Mouse (Mus musculus) cerebellum, adult 18-20 months (tissue): ENCODE measurements around the gene Cox8b.
A peak's percentile ranks its signal among the peaks of the same experiment; 100 is the strongest.
"Not testable (repeated sequence)": the region's sequence is repeated elsewhere in the genome, so short reads cannot be mapped to it uniquely, and the experiment has no call there.

Experiments used
- DNase-seq, 2 experiments: peaks; one replicate each; pipeline ENCODE4 v3.0.0; 2021

The Cox8b gene

GRCm38 (mm10) chr7:140912846-140913482 lies 12.7 kb upstream of the Cox8b start:
- DNase-seq: no peak

GRCm38 (mm10) chr7:140912293-140912692 lies 12.0 kb upstream of the Cox8b start:
- no peak for DNase-seq

- DNase-seq: peak; percentile 69 to 78
Observed at GRCm38 (mm10) chr7:140908634-140909107, 8.4 kb upstream of the Cox8b start.

- no peak for DNase-seq
Observed at GRCm38 (mm10) chr7:140908181-140908580, 7.9 kb upstream of the Cox8b start.

- no peak for DNase-seq
Observed at GRCm38 (mm10) chr7:140907697-140908096, 7.5 kb upstream of the Cox8b start.

DNA sequence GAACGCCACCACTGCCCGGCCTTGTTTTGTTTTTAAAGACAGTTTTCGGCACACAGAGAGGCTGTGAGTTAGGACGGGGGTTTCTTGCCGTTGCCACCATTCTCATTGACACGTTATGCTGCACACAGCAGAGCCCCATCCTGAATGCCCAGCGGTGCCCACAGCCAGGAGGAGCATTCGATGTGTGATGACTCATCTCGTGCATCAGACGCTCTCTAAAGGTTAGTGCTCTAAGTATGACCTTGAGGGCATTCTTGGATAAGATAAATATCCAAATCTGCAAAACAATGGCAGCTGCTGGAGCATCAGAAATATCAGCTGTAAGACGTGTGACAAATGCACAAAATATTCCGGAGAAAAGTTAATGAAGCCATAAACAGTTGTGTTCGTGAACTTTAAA lies 6.9 kb upstream of the Cox8b start:
- no peak for DNase-seq

DNA sequence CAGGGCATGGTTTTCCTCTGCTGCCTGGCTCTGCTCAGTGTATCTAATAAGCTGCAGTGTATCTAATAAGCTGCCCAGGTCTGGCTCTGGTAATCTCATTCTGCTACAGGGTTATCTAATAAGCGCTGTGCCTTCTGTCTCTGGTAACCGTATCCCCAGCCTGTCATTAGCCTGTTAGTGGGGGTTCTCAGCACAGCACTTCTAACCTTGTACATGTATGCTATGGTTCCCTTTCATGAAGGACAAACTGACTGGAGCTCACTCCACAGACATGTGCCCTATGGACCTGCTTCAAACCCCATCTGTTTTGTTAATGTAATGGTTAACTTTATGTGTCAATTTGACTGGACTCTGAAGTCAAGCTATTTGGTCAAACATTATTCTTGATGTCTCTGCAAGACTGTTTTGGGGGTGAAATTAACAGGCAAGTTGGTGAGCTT lies 5.4 kb upstream of the Cox8b start:
- DNase-seq: no peak

GRCm38 (mm10) chr7:140903212-140903611 lies 3.0 kb upstream of the Cox8b start:
- peak; percentile 67 to 83 for DNase-seq

DNA sequence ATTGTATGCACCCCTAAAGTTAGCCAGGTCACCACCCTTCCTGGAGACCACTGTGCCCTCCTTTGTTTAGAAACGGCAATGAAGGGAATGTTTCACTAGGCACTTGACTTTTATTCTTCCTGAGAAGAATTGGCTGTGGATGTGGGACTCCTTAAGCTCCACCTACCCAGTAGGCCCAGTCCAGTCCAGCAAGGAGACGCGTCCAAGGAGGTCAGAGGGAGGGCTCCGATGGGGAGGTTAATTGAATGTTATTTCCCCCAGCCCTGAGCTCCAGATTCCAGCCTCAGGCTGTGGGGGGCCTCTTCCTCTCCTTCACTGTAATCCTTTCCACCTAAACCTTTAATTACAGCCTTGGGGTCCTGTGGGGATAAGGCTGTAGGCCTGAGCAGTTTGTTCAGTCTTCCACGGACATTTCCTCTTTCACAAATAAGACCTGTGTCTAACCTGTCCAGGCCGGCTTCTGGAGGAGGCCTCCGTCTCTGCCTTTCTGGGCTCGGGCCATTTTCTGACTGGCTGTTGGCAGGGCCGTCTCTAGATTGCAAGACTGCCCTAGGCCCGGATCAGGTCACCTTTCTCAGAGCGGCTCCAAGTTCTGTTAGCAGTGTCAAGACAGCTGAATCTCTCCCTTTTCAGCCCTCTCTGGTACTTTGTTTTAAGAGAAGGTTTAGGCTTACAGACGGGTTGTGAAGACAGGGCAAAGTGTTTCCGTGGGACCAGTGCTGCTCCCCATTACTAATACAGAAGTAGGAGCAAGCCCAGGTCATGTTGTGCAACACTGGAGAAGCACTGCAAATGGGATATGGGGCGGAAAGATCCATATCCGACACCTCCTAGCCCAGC lies 2.0 kb upstream of the Cox8b start:
- DNase-seq: no peak

GRCm38 (mm10) chr7:140899121-140899520 lies 1.1 kb downstream of the Cox8b start:
- no peak for DNase-seq

DNA sequence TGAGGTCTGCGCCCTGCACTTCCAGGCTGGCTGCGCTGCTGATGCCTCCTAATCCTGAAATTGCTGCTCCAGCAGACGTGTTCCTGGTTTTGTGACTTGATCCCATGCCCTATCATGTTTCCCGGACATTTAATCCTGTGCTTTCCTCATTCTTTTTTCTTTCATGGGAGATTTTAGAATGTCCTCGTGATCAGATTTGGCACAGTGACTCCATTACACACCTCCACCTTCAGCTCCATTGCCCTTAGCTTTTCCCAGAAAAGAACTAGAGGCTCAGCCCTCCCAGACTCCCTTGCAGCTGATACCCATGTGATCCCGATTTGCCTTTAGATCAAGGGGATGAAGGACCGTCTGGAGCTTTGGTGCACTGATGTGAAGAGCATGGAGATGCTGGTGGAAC lies 2.4 kb downstream of the Cox8b start:
- no peak for DNase-seq

DNA sequence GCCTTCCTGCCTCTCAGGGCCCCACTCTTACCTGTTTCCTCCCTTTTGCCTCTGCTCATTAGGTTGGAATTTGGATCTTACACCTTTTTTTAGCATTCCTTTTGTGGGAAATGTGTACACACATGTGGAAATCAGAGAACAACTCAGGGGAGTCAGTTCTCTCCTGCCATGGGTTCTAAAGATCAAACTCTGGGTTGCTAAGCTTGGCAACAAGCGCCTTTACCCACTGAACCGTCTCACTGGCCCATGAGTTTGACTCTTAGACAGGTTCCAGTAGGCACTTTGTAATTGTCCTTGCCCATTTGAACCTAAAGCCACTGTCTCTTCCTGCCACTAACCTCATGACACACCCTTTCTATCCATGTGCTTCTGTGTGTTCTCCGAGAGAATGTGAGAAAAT lies 5.6 kb downstream of the Cox8b start:
- no peak for DNase-seq

DNA sequence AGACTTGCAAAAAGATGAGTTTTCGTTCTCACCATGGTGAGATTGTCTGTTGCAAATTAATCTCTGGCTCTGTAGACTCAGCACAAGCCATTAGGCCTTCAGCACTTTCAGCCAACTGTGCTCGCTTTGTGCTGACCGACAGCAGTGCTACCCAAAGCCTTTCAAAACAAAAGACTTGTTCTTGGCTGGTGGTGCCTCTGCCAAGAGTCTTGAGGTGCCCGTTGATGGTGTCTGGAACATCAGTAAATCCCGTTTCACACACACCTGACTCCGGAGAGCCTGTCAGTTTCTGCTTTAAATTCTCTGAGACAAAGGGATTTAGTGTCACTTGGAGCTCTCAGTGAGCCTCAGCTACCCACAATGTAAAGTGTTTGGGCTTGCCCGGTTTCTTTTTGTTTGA lies 6.2 kb downstream of the Cox8b start:
- no peak for DNase-seq

DNA sequence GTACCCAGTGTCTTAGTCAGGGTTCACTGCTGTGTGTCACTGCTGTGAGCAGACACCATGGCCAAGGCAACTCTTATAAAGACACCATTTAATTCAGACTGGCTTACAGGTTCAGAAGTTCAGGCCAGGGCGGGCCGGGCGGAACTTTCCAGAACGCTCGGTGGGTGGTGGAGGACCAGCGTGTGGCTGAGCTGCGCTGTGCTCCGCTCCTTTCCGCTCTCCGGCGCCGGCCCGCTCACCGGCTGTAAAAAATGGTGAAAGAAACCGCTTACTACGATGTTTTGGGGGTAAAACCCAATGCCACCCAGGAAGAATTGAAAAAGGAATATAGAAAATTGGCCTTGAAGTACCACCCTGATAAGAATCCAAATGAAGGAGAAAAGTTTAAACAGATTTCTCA lies 9.6 kb downstream of the Cox8b start:
- not testable (repeated sequence) for DNase-seq

GRCm38 (mm10) chr7:140882469-140882803 lies 17.8 kb downstream of the Cox8b start:
- no peak for DNase-seq

DNA sequence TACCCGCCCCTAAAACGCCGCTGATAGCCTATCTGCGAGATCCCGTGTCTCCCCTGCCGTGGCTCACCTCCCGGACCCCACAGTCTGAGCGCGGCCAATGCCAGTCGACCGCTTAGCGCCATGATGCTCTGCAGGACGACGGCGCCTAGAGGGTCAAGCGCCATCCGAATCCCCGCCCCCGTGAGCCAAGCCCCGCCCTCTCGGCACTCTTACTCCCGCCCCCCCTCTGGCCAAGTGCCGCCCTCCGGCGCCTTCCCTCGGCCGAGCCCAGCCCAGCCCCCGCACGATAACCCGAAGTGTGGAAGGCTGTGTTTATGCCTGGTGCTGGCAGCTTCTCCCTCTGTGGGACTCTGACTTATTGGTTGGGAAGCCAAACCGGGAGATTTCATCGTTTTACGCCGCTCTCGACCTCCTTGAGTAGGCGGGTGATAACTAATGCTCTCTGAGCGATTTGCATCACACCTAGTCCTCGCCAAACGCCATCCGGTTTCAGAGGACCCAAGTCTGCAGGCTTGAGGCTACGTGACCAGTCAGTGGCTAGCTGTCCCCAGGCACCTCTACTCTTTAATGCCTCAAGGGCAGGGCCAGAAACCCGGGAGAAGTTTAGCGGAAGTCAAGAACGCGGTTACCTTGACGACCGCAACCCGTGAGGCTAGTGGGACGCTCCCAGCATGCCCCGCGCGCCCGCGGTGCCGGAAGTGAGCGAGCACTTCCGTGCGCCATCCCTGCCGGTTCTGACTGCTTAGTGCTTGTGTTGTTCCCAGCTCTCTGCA lies 18.4 kb downstream of the Cox8b start, which contains the start of the genes Psmd13 and Sirt3:
TSS of gene Psmd13 (plus strand) at position 273 of the 773 bp plus-strand sequence.
TSS of gene Sirt3 (minus strand) at position 614 of the 773 bp plus-strand sequence.
- DNase-seq: peak; percentile 94 to 96

DNA sequence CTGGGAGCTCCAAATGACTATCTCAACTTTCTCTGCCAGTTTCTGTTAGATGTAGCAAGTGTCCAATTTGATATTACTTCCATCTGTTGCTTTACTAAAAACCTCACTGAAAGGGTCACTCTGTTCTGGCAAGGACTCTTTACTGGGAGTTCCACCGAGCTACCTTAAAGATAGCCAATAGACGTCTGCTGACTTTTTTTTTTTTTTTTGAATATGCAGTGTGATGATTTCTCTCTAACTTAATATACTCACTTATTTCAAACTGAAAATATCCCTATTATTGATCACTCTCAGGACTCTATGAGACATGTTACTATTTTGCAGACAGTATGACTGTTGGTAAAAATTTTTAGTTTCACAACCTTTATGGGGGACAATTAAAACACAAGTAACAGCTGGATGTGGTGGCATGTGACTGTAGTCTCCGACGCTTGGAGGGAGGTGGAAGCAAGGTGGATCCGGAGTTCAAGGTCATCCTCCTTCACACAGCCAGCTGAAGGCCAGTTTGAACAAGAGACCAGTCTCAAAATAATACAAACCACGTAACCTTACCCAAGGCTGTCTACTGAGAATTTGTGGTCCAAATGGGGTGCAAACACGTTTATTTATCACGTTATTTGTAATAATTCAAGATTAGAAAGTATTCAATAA lies 19.3 kb downstream of the Cox8b start:
- no peak for DNase-seq

DNA sequence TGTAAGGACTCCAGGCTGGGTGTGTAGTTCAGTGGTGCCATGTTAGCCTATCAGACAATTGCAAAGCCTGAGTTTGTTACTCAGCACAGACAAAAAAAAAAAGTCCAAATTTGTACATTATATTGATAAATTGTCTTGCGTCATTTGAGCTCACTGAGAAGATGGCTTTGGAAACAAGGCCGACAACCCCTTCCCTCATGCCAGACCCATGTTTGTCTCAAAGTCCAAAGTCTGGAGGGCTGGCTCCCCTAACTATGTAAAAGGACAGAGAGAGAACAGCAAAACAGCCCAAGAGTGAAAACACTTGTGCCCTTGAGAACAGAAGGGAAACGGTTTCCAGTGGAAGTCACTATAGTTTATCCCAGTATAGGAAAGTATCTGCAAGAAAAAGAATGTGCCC lies 19.8 kb downstream of the Cox8b start:
- DNase-seq: no peak

GRCm38 (mm10) chr7:140879355-140879754 lies 20.9 kb downstream of the Cox8b start:
- no peak for DNase-seq

DNA sequence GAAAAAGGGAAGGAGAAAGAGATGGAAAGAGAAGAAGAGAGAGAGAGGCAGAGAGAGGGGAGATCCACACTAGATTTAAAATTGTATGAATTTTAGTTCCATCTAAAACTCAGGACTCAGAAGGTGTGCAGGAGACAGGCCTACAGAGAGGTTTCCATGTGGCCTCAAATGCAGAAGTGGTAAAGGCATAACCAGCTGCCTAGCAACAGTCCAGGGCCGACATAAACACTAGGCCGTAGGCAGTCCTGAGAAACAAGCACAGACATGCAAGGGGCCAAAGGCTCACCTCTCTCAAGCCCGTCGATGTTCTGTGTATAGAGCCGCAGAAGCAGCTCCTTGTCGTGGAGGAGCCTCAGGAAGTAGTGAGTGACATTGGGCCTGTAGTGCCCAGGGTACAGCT lies 22.9 kb downstream of the Cox8b start:
- DNase-seq: no peak

GRCm38 (mm10) chr7:140874224-140874623 lies 26.0 kb downstream of the Cox8b start:
- DNase-seq: no peak

DNA sequence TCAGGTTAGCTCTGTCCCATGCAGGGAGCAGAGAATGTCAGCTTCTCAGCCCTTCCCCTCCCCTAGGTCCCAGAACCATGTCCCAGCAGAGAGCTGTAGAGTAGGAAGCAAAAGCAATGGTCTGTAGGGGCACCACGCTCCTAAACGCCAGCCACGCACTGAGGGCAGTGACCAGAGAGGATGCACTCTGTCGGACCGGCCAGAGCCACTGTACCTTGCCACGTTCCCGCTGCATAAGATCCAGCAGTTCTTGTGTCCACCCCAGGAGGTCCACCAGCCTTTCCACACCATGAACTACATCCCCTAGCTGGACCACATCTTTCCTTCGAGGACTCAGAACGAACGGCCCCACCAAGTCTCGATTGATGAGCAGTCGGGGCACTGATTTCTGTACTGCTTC lies 35.5 kb downstream of the Cox8b start:
- no peak for DNase-seq

DNA sequence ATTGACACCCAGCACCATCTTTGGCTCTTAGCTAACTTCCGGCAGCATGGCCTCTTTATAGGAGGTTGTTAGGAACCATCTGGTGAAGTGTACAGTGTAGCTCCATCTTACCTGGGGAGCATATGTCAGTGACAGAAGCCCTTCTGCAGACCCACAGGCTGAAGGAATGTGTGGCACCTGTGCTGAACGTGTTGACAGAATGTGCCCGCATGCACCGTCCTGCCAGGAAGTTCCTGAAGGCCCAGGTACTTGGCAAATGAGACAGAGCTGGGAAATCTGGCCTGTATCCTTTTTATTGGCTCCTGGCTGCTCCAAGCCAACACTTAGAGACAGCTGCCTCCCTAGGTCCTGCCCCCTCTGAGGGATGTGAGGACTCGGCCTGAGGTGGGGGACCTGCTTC lies 39.5 kb downstream of the Cox8b start:
- DNase-seq: no peak
